8 mouse cellular contexts compared by ENCODE assay signal in genomic region chr5:38366650-38367470, GRCm38 (mm10). TPM values are rescaled to one million over a fixed set of nuclear protein-coding genes. Genes with fewer than 3 reads are reported as not detected.
DNase-seq lines count a peak whose midpoint lies in the region; ATAC-seq and TF ChIP-seq lines count a peak whose summit lies in the region.
"Had no signal": no experiment of that assay in that cellular context is flagged by ENCODE, and none has a peak within 500 bp of the region (broad histone marks: within the 10 kb centered on the region; RNA-seq: fewer than 3 reads in every experiment).

No protein-coding gene starts in this region.

- H3K9ac ChIP-seq in heart, adult 2 months (ENCODE audit: low read depth, low read length) = peak overlapping the region; percentile 18
- H3K9ac ChIP-seq in intestine, postnatal 0 days (ENCODE audit: low read depth, low read length) = no peak overlapping the region
- H3K9ac ChIP-seq in liver, embryonic 16.5 days (ENCODE audit: low read depth, low read length) = no peak overlapping the region

- DNase-seq in Patski (ENCODE audit: low read depth, low spot score) = no peak
- DNase-seq in embryo, embryonic 10.5 days (ENCODE audit: low spot score) = peak; percentile 57
- DNase-seq in heart, adult 2 months = peak; percentile 53 to 59
- DNase-seq in neural tube, embryonic 10.5 days (ENCODE audit: extremely low spot score, low spot score) = peak; percentile 44

- CTCF ChIA-PET in Patski (lab: Charles Lee) = interaction anchor here (1.0 to 1.4 kb wide), 5 partner anchors 12 to 103 kb away, joined by 3 to 4 read pairs (median 3); no protein-coding TSS in a partner anchor

- intact Hi-C loops in heart, adult 2 months (cut with DNase I) = no loop called here

- 8% methylated on average over 18 of the region's 18 CpGs for WGBS in heart, adult 2 months
- 9% methylated on average over 18 of the region's 18 CpGs for WGBS in intestine, postnatal 0 days
- WGBS in liver, embryonic 16.5 days (ENCODE audit: insufficient replicate concordance) = 17% methylated on average over 18 of the region's 18 CpGs

- H3K9me3 ChIP-seq in intestine, postnatal 0 days (ENCODE audit: control insufficient read depth) = no peaks in the 10 kb centered on the region
- no peaks in the 10 kb centered on the region for H3K9me3 ChIP-seq in liver, embryonic 16.5 days (replicated peaks; ENCODE audit: control insufficient read depth, low read length)

- no peaks in the 10 kb centered on the region for H3K4me1 ChIP-seq in heart, adult 2 months (ENCODE audit: control insufficient read depth, insufficient read depth, low read length)
- no peaks in the 10 kb centered on the region for H3K4me1 ChIP-seq in intestine, postnatal 0 days (replicated peaks; ENCODE audit: control insufficient read depth, insufficient read depth, low read length)
- H3K4me1 ChIP-seq in liver, embryonic 16.5 days (ENCODE audit: control insufficient read depth, low read depth, low read length) = peaks cover 4% of the 10 kb centered on the region; the same call in 1 of the 2 replicates

- no peak for TF ChIP-seq EP300 in heart, adult 2 months (IDR thresholded peaks at IDR 0.05; ENCODE audit: insufficient read depth, low read depth, low read length)

- H3K27ac ChIP-seq in heart, adult 2 months = no peak overlapping the region
- H3K27ac ChIP-seq in intestine, postnatal 0 days (ENCODE audit: low read depth, low read length) = no peak overlapping the region; the same call in 1 of the 2 replicates
- no peak overlapping the region for H3K27ac ChIP-seq in liver, embryonic 16.5 days (ENCODE audit: low read length)

- peak overlapping the region; percentile 61 for H3K4me2 ChIP-seq in intestine, postnatal 0 days (replicated peaks; ENCODE audit: low read depth)
- H3K4me2 ChIP-seq in liver, embryonic 16.5 days (ENCODE audit: low read depth, low read length) = peak overlapping the region; percentile 47

- TF ChIP-seq CTCF in Patski (IDR thresholded peaks at IDR 0.05) = no peak
- no peak for TF ChIP-seq CTCF in heart, adult 2 months (IDR thresholded peaks at IDR 0.05)
- TF ChIP-seq CTCF in intestine, postnatal 0 days (IDR thresholded peaks at IDR 0.05; ENCODE audit: low read depth) = no peak

- peak overlapping the region; percentile 17; the same call in 1 of the 2 replicates for H3K4me3 ChIP-seq in heart, adult 2 months
- H3K4me3 ChIP-seq in intestine, postnatal 0 days (ENCODE audit: low read depth, low read length) = peak overlapping the region; percentile 17
- H3K4me3 ChIP-seq in liver, embryonic 16.5 days (ENCODE audit: low read depth, low read length) = peak overlapping the region; percentile 27

- no peaks in the 10 kb centered on the region for H3K79me2 ChIP-seq in heart, adult 2 months (replicated peaks; ENCODE audit: control insufficient read depth, insufficient read depth, low read length)

- H3K36me3 ChIP-seq in heart, adult 2 months (ENCODE audit: control insufficient read depth, insufficient read depth, low read length) = no peaks in the 10 kb centered on the region
- H3K36me3 ChIP-seq in intestine, postnatal 0 days (ENCODE audit: control insufficient read depth, insufficient read depth) = no peaks in the 10 kb centered on the region
- H3K36me3 ChIP-seq in liver, embryonic 16.5 days (ENCODE audit: control insufficient read depth, insufficient read depth) = no peaks in the 10 kb centered on the region

- ATAC-seq in Patski = peak; percentile 20
- ATAC-seq in intestine, postnatal 0 days = peak; percentile 38
- ATAC-seq in liver, embryonic 16.5 days (ENCODE audit: low read depth) = peak; percentile 54
- ATAC-seq in erythroid progenitor cell, adult 5-6 weeks (replicated peaks; ENCODE audit: low FRiP score, poor library complexity, severe bottlenecking) = no peak

- POLR2A ChIA-PET in Patski (lab: Charles Lee) = no interaction called here

- in situ Hi-C loops in Patski (cut with MboI; ENCODE audit: low pct_unique_long_range_greater_than_20kb) = no loop called here

- no peak for TF ChIP-seq POLR2A in heart, adult 2 months (IDR thresholded peaks at IDR 0.05; ENCODE audit: insufficient read depth, low read depth, low read length)

- no peaks in the 10 kb centered on the region for H3K27me3 ChIP-seq in Patski
- H3K27me3 ChIP-seq in heart, adult 2 months (ENCODE audit: control insufficient read depth, insufficient read depth, low read length) = no peaks in the 10 kb centered on the region
- no peaks in the 10 kb centered on the region for H3K27me3 ChIP-seq in intestine, postnatal 0 days (replicated peaks; ENCODE audit: control insufficient read depth, insufficient read depth, low read length)
- H3K27me3 ChIP-seq in liver, embryonic 16.5 days (ENCODE audit: control insufficient read depth, insufficient read depth, low read depth, low read length) = no peaks in the 10 kb centered on the region

RNA-seq across cellular contexts. Expression of gene Drd5, which starts 47.7 kb away (rescaled TPM):
- not detected for polyA plus RNA-seq in Patski (2021)
- total RNA-seq in heart, adult 2 months (2021) = not detected
- not detected in 2 replicates for polyA plus RNA-seq in heart, adult 2 months (2012; rRNA removed)
- polyA plus RNA-seq in intestine, postnatal 0 days (2015; fragmentation: Nextera tagmentation; extraction: Ambion mirVana) = not detected in 2 replicates
- polyA plus RNA-seq in liver, embryonic 16.5 days (2015; fragmentation: Nextera tagmentation; extraction: Ambion mirVana) = not detected in 2 replicates
- not detected in 2 replicates for total RNA-seq in erythroid progenitor cell, adult 5-6 weeks (2015; ENCODE audit: low replicate concordance)
- not detected in 2 replicates for total RNA-seq in erythroid progenitor cell, adult 5-6 weeks (2017; ENCODE audit: low replicate concordance)
- total RNA-seq: neutrophil, adult 5-6 weeks had no signal
